Mouse (Mus musculus): ENCODE results near the gene Ddx21. TPM values are rescaled to one million over a fixed set of nuclear protein-coding genes. Genes with fewer than 3 reads are reported as not detected.

Gene Ddx21
- 39.1 TPM for polyA plus RNA-seq (2014; fragmentation: Illumina TruSeq; extraction: RNeasy Lipid Tissue Mini Kit (QIAGEN cat#74804); ENCODE audit: low read depth, low replicate concordance)

DNA sequence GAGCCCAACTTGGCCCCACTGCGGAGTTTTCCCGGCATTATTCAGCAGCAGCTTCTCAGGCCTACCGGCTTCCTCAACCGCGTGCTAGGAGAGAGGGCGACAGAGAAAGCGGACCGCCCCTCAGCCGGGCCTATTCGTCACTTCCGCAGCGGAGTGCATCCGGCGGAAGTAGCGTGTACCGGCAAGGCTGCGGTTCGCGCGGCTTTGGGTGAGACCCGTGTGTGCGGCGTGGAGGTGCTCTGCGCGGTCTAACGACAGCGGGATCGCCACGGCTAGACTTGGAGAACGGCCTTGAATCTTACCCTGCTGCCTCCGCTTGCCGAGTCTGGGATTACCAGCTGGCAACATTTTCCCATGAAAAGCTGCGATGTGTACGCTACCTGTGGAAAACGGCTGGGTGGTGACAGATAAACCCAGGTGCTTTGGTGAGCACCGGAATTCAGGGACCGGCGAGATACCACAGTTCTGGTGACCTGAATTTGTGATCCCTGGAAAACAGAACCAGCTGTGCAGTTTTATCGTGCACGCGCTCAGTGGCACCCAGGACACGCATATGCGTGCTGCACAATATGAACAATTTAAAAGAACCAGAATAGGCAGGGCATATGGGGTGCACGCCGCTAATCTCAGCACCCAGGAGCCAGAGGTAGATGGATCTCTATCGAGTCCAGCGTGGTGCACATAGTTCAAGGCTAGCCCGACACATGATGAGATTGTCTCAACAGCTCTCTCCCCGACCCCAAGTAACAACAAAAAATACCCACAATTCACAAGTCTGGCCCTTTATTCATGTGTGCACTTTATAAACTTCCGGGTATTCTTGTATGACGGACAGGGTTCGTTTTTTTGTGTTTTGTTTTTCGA lies at the start of gene Ddx21:
Gene Ddx21, minus strand, starts transcription at position 105 of the 864 bp plus-strand sequence.

DNA sequence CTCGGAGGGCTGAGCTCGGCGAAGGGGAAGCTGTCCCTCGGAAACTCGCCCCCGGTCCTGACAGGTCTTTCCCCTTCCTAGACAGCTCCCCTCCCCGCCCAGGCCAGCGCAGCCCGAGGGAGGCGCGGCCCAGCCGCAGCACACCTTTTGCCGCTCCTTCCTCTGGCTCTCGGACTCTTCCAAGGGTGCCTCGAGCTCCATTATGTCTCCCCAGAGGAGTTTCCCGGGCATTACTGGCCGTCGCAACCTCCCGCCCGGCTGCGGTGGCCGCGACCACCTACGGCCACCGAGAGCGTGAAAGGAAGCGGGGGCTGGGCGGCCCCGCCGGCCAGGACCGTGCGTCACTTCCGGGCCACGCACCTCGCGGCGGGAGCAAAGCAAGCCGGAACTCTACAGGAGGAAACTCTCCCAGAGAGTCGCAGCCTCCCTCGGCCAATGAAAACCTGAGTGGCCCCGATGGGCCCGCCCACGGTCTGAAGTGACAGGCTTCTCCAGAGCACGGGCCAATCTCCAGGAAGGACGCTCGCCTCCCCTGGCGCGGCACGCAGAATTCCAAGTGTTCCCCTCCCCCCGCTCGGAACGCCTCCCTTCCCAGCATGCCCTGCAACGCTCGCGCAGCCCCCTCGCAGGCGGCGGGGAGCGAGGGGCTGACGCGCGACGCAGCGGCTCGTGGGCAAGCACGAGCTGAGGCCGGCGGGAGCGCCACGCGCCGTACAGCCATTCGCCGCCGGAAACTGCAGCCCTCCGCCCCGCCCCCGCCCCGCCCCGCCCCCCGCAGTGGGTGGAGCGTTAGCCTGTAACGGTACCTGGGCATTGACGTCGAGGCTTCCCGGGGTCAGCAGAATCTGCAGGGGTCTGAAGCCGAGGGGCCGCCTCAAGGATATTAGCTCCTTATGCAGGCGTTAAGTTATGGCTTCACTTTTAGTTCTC lies 49.1 kb upstream of the Ddx21 start, which contains the start of gene Ddx50:
Gene Ddx50, minus strand, starts transcription at position 338 of the 930 bp plus-strand sequence.

DNA sequence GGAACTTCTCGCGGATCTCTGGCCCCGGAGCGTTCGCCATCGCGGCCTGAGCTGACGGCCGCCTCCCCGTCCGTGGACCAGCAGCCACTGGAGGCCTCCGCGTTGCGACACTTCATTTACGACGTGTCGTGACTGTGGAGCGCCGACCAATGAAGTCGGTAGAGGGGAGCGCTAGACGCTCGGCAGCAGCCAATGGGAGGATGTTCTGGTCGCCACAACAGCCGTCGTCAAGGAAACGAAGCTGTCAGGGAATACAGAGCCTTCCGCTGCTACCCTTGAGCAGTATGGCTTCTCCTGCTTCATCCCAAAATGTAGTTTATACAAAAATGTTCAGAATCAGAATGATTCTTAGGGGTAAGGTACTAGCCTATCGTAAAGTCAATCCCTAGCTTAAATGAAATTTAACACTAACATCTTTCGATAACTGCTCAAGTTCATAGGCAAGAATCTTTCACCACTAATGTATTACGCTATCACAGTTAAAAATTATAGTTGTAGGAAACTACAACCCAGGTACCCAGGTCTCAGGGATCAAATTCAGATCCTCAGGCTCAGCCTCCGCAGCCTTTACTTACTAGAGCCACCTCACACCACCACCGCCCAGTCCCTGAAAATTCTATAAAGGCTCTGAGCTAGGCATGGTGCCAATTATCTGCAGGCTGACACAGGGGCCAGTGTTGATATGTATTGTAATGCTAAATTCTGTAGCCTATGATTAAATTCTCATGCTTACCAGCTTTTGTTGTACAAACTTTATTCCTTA lies 23.6 kb downstream of the Ddx21 start, which contains the start of gene Kif1bp:
Gene Kif1bp, minus strand, starts transcription at position 120 of the 763 bp plus-strand sequence.

Other genes starting within 250 kb of the Ddx21 start
- gene Hk1, start 222.4 kb downstream of the Ddx21 start, polyA plus RNA-seq (2014; fragmentation: Illumina TruSeq; extraction: RNeasy Lipid Tissue Mini Kit (QIAGEN cat#74804); ENCODE audit: low read depth, low replicate concordance) = 11.4 TPM
- gene Hkdc1, start 179.8 kb downstream of the Ddx21 start, polyA plus RNA-seq (2014; fragmentation: Illumina TruSeq; extraction: RNeasy Lipid Tissue Mini Kit (QIAGEN cat#74804); ENCODE audit: low read depth, low replicate concordance) = 0.16 TPM
- not detected for gene 4930507D05Rik, start 152.8 kb downstream of the Ddx21 start, polyA plus RNA-seq (2014; fragmentation: Illumina TruSeq; extraction: RNeasy Lipid Tissue Mini Kit (QIAGEN cat#74804); ENCODE audit: low read depth, low replicate concordance)
- 22.4 TPM for gene Supv3l1, start 152.5 kb downstream of the Ddx21 start, polyA plus RNA-seq (2014; fragmentation: Illumina TruSeq; extraction: RNeasy Lipid Tissue Mini Kit (QIAGEN cat#74804); ENCODE audit: low read depth, low replicate concordance)
- 206 TPM for gene Vps26a, start 115.5 kb downstream of the Ddx21 start, polyA plus RNA-seq (2014; fragmentation: Illumina TruSeq; extraction: RNeasy Lipid Tissue Mini Kit (QIAGEN cat#74804); ENCODE audit: low read depth, low replicate concordance)
- gene Srgn, start 74.8 kb downstream of the Ddx21 start, polyA plus RNA-seq (2014; fragmentation: Illumina TruSeq; extraction: RNeasy Lipid Tissue Mini Kit (QIAGEN cat#74804); ENCODE audit: low read depth, low replicate concordance) = 141 TPM
- gene Kif1bp, start 23.8 kb downstream of the Ddx21 start, polyA plus RNA-seq (2014; fragmentation: Illumina TruSeq; extraction: RNeasy Lipid Tissue Mini Kit (QIAGEN cat#74804); ENCODE audit: low read depth, low replicate concordance) = 37.0 TPM
- gene Ddx50, start 48.9 kb upstream of the Ddx21 start, polyA plus RNA-seq (2014; fragmentation: Illumina TruSeq; extraction: RNeasy Lipid Tissue Mini Kit (QIAGEN cat#74804); ENCODE audit: low read depth, low replicate concordance) = 149 TPM
- 0.85 TPM for gene Stox1, start 123.8 kb upstream of the Ddx21 start, polyA plus RNA-seq (2014; fragmentation: Illumina TruSeq; extraction: RNeasy Lipid Tissue Mini Kit (QIAGEN cat#74804); ENCODE audit: low read depth, low replicate concordance)
- 139 TPM for gene Ccar1, start 190.0 kb upstream of the Ddx21 start, polyA plus RNA-seq (2014; fragmentation: Illumina TruSeq; extraction: RNeasy Lipid Tissue Mini Kit (QIAGEN cat#74804); ENCODE audit: low read depth, low replicate concordance)